Mouse (Mus musculus): ENCODE results near the gene Nyap1. TPM values are rescaled to one million over a fixed set of nuclear protein-coding genes. Genes with fewer than 3 reads are reported as not detected.
"Not testable (repeated sequence)": the region's sequence is repeated elsewhere in the genome, so short reads cannot be mapped to it uniquely, and the experiment has no call there.

The Nyap1 gene
- polyA plus RNA-seq, 1 experiment from 2014 or later = 1.2 TPM

DNA sequence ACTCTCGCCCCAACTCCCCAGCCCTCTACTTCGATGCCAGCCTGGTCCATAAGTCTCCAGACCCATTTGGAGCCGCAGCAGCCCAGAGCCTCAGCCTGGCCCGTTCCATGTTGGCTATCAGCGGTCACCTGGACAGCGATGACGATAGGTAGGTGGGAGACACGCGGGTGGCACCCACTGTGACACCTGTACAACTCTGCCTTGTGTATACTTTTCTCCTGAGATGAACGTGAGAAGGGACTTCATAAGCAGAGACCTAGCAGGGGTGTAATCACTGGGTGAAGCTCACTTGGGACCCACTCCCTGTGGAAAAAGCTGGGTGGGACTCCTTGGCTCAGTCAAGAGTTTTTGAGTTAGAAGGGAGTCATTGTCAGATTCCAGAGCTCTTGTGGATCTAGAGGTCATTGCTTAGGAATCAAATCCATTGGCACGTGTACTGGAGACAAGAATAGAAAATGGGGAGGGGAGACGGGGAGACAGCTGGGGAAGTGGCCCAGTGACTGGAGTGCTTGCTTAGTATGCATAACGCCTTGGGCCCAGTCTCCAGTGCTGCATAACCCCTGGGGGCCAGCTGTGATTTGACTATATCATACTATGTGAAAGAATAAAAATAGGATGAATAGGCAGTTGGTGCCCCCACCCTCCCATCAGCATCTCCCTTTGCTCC, 9.9 kb upstream of the Nyap1 start:
- H3K36me3 ChIP-seq (ENCODE audit: insufficient read depth, low read length) = peaks cover 24% of the 10 kb centered on the region
- H3K4me3 ChIP-seq (replicated peaks; ENCODE audit: low read depth, low read length) = no peak overlapping the region
- no peaks in the 10 kb centered on the region for H3K27me3 ChIP-seq (ENCODE audit: insufficient read depth, low read length)
- ATAC-seq (replicated peaks; ENCODE audit: low FRiP score, low read depth) (no peak), DNase-seq (ENCODE audit: low spot score) (no peak)
- no peak for TF ChIP-seq CTCF (IDR thresholded peaks at IDR 0.05; ENCODE audit: low read depth)
- H3K4me2 ChIP-seq (ENCODE audit: low read length) = no peak overlapping the region
- H3K9me3 ChIP-seq (replicated peaks; ENCODE audit: low read length) = no peaks in the 10 kb centered on the region
- peaks cover 13% of the 10 kb centered on the region for H3K4me1 ChIP-seq (replicated peaks; ENCODE audit: insufficient read depth, low read length)
- 92% methylated on average over 13 of the region's 13 CpGs for WGBS
- no peak overlapping the region for H3K9ac ChIP-seq (ENCODE audit: low read depth, low read length)
- no peak overlapping the region for H3K27ac ChIP-seq

- not testable (repeated sequence) for H3K27ac ChIP-seq; DNase-seq (ENCODE audit: low spot score); H3K9me3 ChIP-seq (replicated peaks; ENCODE audit: low read length); ATAC-seq (replicated peaks; ENCODE audit: low FRiP score, low read depth); H3K4me3 ChIP-seq (replicated peaks; ENCODE audit: low read depth, low read length); H3K4me2 ChIP-seq (ENCODE audit: low read length); H3K27me3 ChIP-seq (ENCODE audit: insufficient read depth, low read length); H3K9ac ChIP-seq (ENCODE audit: low read depth, low read length)
- H3K36me3 ChIP-seq (ENCODE audit: insufficient read depth, low read length) = peaks cover 18% of the 10 kb centered on the region
- H3K4me1 ChIP-seq (replicated peaks; ENCODE audit: insufficient read depth, low read length) = peaks cover 13% of the 10 kb centered on the region
- WGBS = 94% methylated on average over 6 of the region's 8 CpGs
These were observed 8.8 kb upstream of the Nyap1 start for GRCm38 (mm10) chr5:137750212-137750611.

DNA sequence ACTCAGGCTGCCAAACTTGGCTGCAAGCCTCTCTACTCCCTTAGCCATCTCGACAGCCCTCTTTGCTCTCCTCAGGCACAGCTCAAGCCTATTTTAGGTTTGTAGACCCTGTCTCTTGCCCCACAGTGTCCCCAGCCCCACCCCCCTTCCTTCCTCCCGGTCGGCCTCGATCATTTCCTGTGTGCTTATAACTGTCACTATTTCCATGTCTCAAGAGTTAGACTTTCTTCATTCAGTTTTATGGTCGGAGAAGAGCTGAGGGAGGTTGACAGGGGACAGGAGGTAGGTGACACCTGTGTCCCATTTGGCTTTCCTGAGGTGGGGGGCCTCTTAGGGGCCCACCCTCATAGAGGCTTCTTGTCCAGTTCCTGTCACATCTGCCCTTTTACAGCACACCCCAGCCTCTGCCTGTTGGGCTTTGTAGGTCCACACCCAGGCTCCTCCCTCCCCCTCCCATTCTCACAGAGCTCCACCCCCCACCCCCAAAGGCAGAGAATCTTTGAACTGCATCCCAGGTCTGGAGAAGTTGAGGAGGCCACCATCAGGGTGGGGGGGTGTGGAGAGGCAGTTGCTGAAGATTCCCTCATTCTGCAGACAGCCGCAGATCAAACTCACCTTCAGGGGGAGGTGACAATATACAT, 7.9 kb upstream of the Nyap1 start:
- TF ChIP-seq CTCF (IDR thresholded peaks at IDR 0.05; ENCODE audit: low read depth) = no peak
- H3K4me3 ChIP-seq (replicated peaks; ENCODE audit: low read depth, low read length) = peak overlapping the region; percentile 64
- peaks cover 16% of the 10 kb centered on the region for H3K36me3 ChIP-seq (ENCODE audit: insufficient read depth, low read length)
- 0 out of 2 replicates have a peak overlapping the region, but pooled peaks have one; percentile 37 for H3K9ac ChIP-seq (ENCODE audit: low read depth, low read length)
- peak overlapping the region; percentile 99 for H3K4me2 ChIP-seq (ENCODE audit: low read length)
- peak overlapping the region; percentile 97 for H3K27ac ChIP-seq
- H3K27me3 ChIP-seq (ENCODE audit: insufficient read depth, low read length) = no peaks in the 10 kb centered on the region
- 26% methylated on average over 6 of the region's 6 CpGs for WGBS
- peaks cover 13% of the 10 kb centered on the region for H3K4me1 ChIP-seq (replicated peaks; ENCODE audit: insufficient read depth, low read length)
- ATAC-seq (replicated peaks; ENCODE audit: low FRiP score, low read depth) (no peak), DNase-seq (ENCODE audit: low spot score) (peak; percentile 26)
- H3K9me3 ChIP-seq (replicated peaks; ENCODE audit: low read length) = no peaks in the 10 kb centered on the region

- DNase-seq (ENCODE audit: low spot score) (peak; percentile 58), ATAC-seq (replicated peaks; ENCODE audit: low FRiP score, low read depth) (no peak)
- no peak for TF ChIP-seq CTCF (IDR thresholded peaks at IDR 0.05; ENCODE audit: low read depth)
- Histone ChIP-seq H3K4me3 (replicated peaks; ENCODE audit: low read depth, low read length) (peak overlapping the region; percentile 64), H3K36me3 (ENCODE audit: insufficient read depth, low read length) (peaks cover 10% of the 10 kb centered on the region), H3K27ac (peak overlapping the region; percentile 97), H3K9me3 (replicated peaks; ENCODE audit: low read length) (no peaks in the 10 kb centered on the region), H3K4me1 (replicated peaks; ENCODE audit: insufficient read depth, low read length) (peaks cover 13% of the 10 kb centered on the region), H3K9ac (ENCODE audit: low read depth, low read length) (peak overlapping the region; percentile 42), H3K4me2 (ENCODE audit: low read length) (peak overlapping the region; percentile 99), H3K27me3 (ENCODE audit: insufficient read depth, low read length) (no peaks in the 10 kb centered on the region)
- WGBS = 15% methylated on average over 5 of the region's 5 CpGs
These were observed 6.8 kb upstream of the Nyap1 start for GRCm38 (mm10) chr5:137748130-137748770.

DNA sequence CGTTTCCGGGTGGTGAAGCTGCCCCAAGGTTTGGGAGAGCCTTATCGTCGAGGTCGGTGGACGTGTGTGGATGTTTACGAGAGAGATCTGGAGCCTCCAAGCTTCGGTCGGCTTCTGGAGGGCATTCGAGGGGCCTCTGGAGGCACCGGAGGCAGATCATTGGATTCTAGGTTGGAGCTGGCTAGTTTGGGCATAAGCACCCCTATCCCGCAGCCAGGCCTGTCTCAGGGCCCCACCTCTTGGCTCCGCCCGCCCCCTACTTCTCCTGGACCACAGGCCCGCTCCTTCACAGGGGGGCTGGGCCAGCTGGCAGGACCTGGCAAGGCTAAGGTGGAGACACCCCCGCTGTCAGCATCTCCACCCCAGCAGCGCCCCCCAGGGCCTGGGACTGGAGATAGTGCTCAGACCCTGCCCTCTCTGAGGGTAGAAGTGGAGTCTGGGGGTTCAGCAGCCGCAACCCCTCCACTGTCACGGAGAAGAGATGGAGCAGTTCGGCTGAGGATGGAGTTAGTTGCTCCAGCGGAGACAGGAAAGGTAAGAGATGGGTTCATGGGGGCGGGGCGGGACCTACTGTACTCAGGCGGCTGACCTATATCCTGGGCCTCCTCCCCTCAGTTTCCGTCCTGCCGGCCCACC, 6.0 kb upstream of the Nyap1 start:
- no peaks in the 10 kb centered on the region for H3K9me3 ChIP-seq (replicated peaks; ENCODE audit: low read length)
- no peak for ATAC-seq (replicated peaks; ENCODE audit: low FRiP score, low read depth)
- no peaks in the 10 kb centered on the region for H3K27me3 ChIP-seq (ENCODE audit: insufficient read depth, low read length)
- peak overlapping the region; percentile 97 for H3K27ac ChIP-seq
- H3K9ac ChIP-seq (ENCODE audit: low read depth, low read length) = peak overlapping the region; percentile 77
- H3K4me3 ChIP-seq (replicated peaks; ENCODE audit: low read depth, low read length) = peak overlapping the region; percentile 64
- peak; percentile 14 for DNase-seq (ENCODE audit: low spot score)
- H3K4me1 ChIP-seq (replicated peaks; ENCODE audit: insufficient read depth, low read length) = peaks cover 13% of the 10 kb centered on the region
- H3K36me3 ChIP-seq (ENCODE audit: insufficient read depth, low read length) = peaks cover 10% of the 10 kb centered on the region
- peak overlapping the region; percentile 99 for H3K4me2 ChIP-seq (ENCODE audit: low read length)
- 2% methylated on average over 26 of the region's 26 CpGs for WGBS
- TF ChIP-seq CTCF (IDR thresholded peaks at IDR 0.05; ENCODE audit: low read depth) = no peak

- H3K9me3 ChIP-seq (replicated peaks; ENCODE audit: low read length) = no peaks in the 10 kb centered on the region
- H3K27me3 ChIP-seq (ENCODE audit: insufficient read depth, low read length) = no peaks in the 10 kb centered on the region
- 1% methylated on average over 16 of the region's 16 CpGs for WGBS
- peaks cover 13% of the 10 kb centered on the region for H3K4me1 ChIP-seq (replicated peaks; ENCODE audit: insufficient read depth, low read length)
- H3K4me3 ChIP-seq (replicated peaks; ENCODE audit: low read depth, low read length) = peak overlapping the region; percentile 64
- no peak for TF ChIP-seq CTCF (IDR thresholded peaks at IDR 0.05; ENCODE audit: low read depth)
- H3K4me2 ChIP-seq (ENCODE audit: low read length) = peak overlapping the region; percentile 99
- peak overlapping the region; percentile 77 for H3K9ac ChIP-seq (ENCODE audit: low read depth, low read length)
- ATAC-seq (replicated peaks; ENCODE audit: low FRiP score, low read depth) = no peak
- no peak for DNase-seq (ENCODE audit: low spot score)
- peak overlapping the region; percentile 97 for H3K27ac ChIP-seq
- H3K36me3 ChIP-seq (ENCODE audit: insufficient read depth, low read length) = peaks cover 8% of the 10 kb centered on the region
These were observed 5.5 kb upstream of the Nyap1 start for GRCm38 (mm10) chr5:137746851-137747325.

All from kidney, postnatal 0 days (tissue).